In genomic region chrX:135958589-135959225, GRCm38 (mm10) we compare ENCODE assay signal across 11 mouse cellular contexts. TPM values are rescaled to one million over a fixed set of nuclear protein-coding genes. Genes with fewer than 3 reads are reported as not detected.
DNase-seq lines count a peak whose midpoint lies in the region; ATAC-seq and TF ChIP-seq lines count a peak whose summit lies in the region.
"Had no signal": no experiment of that assay in that cellular context is flagged by ENCODE, and none has a peak within 500 bp of the region (broad histone marks: within the 10 kb centered on the region; RNA-seq: fewer than 3 reads in every experiment).

No protein-coding gene starts in this region.

- WGBS in heart, adult 2 months = 58% methylated on average over 7 of the region's 7 CpGs
- WGBS in midbrain, embryonic 13.5 days = 87% methylated on average over 7 of the region's 7 CpGs
- 89% methylated on average over 7 of the region's 7 CpGs for WGBS in midbrain, embryonic 11.5 days
- 36% methylated on average over 7 of the region's 7 CpGs for WGBS in heart, embryonic 16.5 days

- H3K4me2 ChIP-seq in midbrain, embryonic 13.5 days (replicated peaks) = no peak overlapping the region
- no peak overlapping the region for H3K4me2 ChIP-seq in midbrain, embryonic 11.5 days
- no peak overlapping the region for H3K4me2 ChIP-seq in heart, embryonic 16.5 days (ENCODE audit: low read depth, low read length)
- H3K4me2 ChIP-seq in myocyte (ENCODE audit: low read depth) = peak overlapping the region; percentile 32
- H3K4me2 ChIP-seq: limb, embryonic 12.5 days had no signal

- no peaks in the 10 kb centered on the region; the same call in 1 of the 2 replicates for H3K4me1 ChIP-seq in heart, adult 2 months (ENCODE audit: control insufficient read depth, insufficient read depth, low read length)
- peaks cover 15% of the 10 kb centered on the region for H3K4me1 ChIP-seq in midbrain, embryonic 13.5 days (replicated peaks)
- 0 out of 2 replicates have a peak, but pooled peaks cover 4% of the 10 kb centered on the region for H3K4me1 ChIP-seq in midbrain, embryonic 11.5 days (ENCODE audit: control insufficient read depth, insufficient read depth, low read length)
- H3K4me1 ChIP-seq in heart, embryonic 16.5 days (ENCODE audit: control insufficient read depth, insufficient read depth, low read length) = no peaks in the 10 kb centered on the region
- H3K4me1 ChIP-seq: limb, embryonic 12.5 days had no signal

- no peak overlapping the region for H3K4me3 ChIP-seq in heart, adult 2 months
- no peak overlapping the region for H3K4me3 ChIP-seq in midbrain, embryonic 13.5 days (replicated peaks)
- H3K4me3 ChIP-seq in midbrain, embryonic 11.5 days (ENCODE audit: low read depth, low read length) = no peak overlapping the region
- H3K4me3 ChIP-seq in heart, embryonic 16.5 days (ENCODE audit: low read length) = no peak overlapping the region
- no peak overlapping the region for H3K4me3 ChIP-seq in myocyte
- H3K4me3 ChIP-seq: limb, embryonic 12.5 days had no signal

- H3K36me3 ChIP-seq in heart, adult 2 months (ENCODE audit: control insufficient read depth, insufficient read depth, low read length) = no peaks in the 10 kb centered on the region
- no peaks in the 10 kb centered on the region for H3K36me3 ChIP-seq in midbrain, embryonic 13.5 days
- H3K36me3 ChIP-seq in midbrain, embryonic 11.5 days (ENCODE audit: control insufficient read depth, insufficient read depth, low read length) = no peaks in the 10 kb centered on the region
- H3K36me3 ChIP-seq in heart, embryonic 16.5 days (ENCODE audit: control insufficient read depth, insufficient read depth) = no peaks in the 10 kb centered on the region
- H3K36me3 ChIP-seq in myocyte (ENCODE audit: control insufficient read depth, insufficient read depth) = no peaks in the 10 kb centered on the region
- H3K36me3 ChIP-seq: limb, embryonic 12.5 days had no signal

- intact Hi-C loops in heart, adult 2 months (cut with DNase I) = no loop called here

- H3K27me3 ChIP-seq in heart, adult 2 months (ENCODE audit: control insufficient read depth, insufficient read depth, low read length) = no peaks in the 10 kb centered on the region
- H3K27me3 ChIP-seq in midbrain, embryonic 13.5 days = no peaks in the 10 kb centered on the region
- no peaks in the 10 kb centered on the region; the same call in 1 of the 2 replicates for H3K27me3 ChIP-seq in midbrain, embryonic 11.5 days (ENCODE audit: control insufficient read depth, insufficient read depth, low read length)
- H3K27me3 ChIP-seq in heart, embryonic 16.5 days (ENCODE audit: control insufficient read depth, insufficient read depth, low read length) = no peaks in the 10 kb centered on the region
- no peaks in the 10 kb centered on the region for H3K27me3 ChIP-seq in myocyte (ENCODE audit: control insufficient read depth, insufficient read depth, insufficient read length)
- H3K27me3 ChIP-seq: limb, embryonic 12.5 days had no signal

- TF ChIP-seq POLR2A in heart, adult 2 months (IDR thresholded peaks at IDR 0.05; ENCODE audit: insufficient read depth, low read depth, low read length) = no peak
- no peak for TF ChIP-seq POLR2A in myocyte (IDR thresholded peaks at IDR 0.05; ENCODE audit: insufficient read length, low read depth)

- ATAC-seq in midbrain, embryonic 13.5 days = no peak
- no peak for ATAC-seq in midbrain, embryonic 11.5 days (ENCODE audit: low FRiP score)
- peak; percentile 84 for ATAC-seq in heart, embryonic 16.5 days (replicated peaks; ENCODE audit: extremely low read depth, insufficient read depth, low FRiP score)
- ATAC-seq in granulocyte monocyte progenitor cell, adult 5-6 weeks (replicated peaks; ENCODE audit: poor library complexity, severe bottlenecking) = no peak

- no peak for TF ChIP-seq CTCF in heart, adult 2 months (IDR thresholded peaks at IDR 0.05)

- H3K27ac ChIP-seq in heart, adult 2 months = no peak overlapping the region
- H3K27ac ChIP-seq in midbrain, embryonic 13.5 days = peak overlapping the region; percentile 90
- H3K27ac ChIP-seq in midbrain, embryonic 11.5 days (ENCODE audit: low read depth, low read length) = no peak overlapping the region
- H3K27ac ChIP-seq in heart, embryonic 16.5 days (ENCODE audit: low read length) = peak overlapping the region; percentile 79
- H3K27ac ChIP-seq: limb, embryonic 12.5 days; macrophage had no signal

- no peaks in the 10 kb centered on the region for H3K9me3 ChIP-seq in midbrain, embryonic 13.5 days
- H3K9me3 ChIP-seq in midbrain, embryonic 11.5 days (ENCODE audit: control insufficient read depth, low read length) = no peaks in the 10 kb centered on the region
- no peaks in the 10 kb centered on the region for H3K9me3 ChIP-seq in heart, embryonic 16.5 days (replicated peaks; ENCODE audit: control insufficient read depth, low read length)
- H3K9me3 ChIP-seq: limb, embryonic 12.5 days had no signal

- TF ChIP-seq EP300 in heart, adult 2 months (IDR thresholded peaks at IDR 0.05; ENCODE audit: insufficient read depth, low read depth, low read length) = no peak

- DNase-seq in heart, adult 18-20 months = peak; percentile 9 to 37
- DNase-seq in heart, adult 2 months = no peak
- DNase-seq in midbrain, embryonic 11.5 days (ENCODE audit: low spot score, missing footprints) = no peak
- DNase-seq: adrenal gland, postnatal 14 days; layer of hippocampus, postnatal 36 days had no signal

- H3K9ac ChIP-seq in heart, adult 2 months (ENCODE audit: low read depth, low read length) = no peak overlapping the region
- H3K9ac ChIP-seq in midbrain, embryonic 13.5 days (replicated peaks) = no peak overlapping the region
- no peak overlapping the region for H3K9ac ChIP-seq in midbrain, embryonic 11.5 days (ENCODE audit: low read length)
- no peak overlapping the region for H3K9ac ChIP-seq in heart, embryonic 16.5 days (ENCODE audit: low read length)
- H3K9ac ChIP-seq: limb, embryonic 12.5 days had no signal

- no peak overlapping the region for H3ac ChIP-seq in myocyte (ENCODE audit: control insufficient read depth, insufficient read length)

- H3K79me2 ChIP-seq in heart, adult 2 months (replicated peaks; ENCODE audit: control insufficient read depth, insufficient read depth, low read length) = no peaks in the 10 kb centered on the region
- H3K79me2 ChIP-seq in myocyte (ENCODE audit: control insufficient read depth, insufficient read depth) = no peaks in the 10 kb centered on the region

TF ChIP-seq in myocyte, 11 proteins besides CTCF, POLR2A, EP300 and RAD21:
- TF ChIP-seq MYOD1 (IDR thresholded peaks at IDR 0.05; ENCODE audit: control insufficient read depth in 1 of 3, insufficient read length in 2 of 3, low read depth in 2 of 3) (peak; percentile 85 to 93 (median 93)), CEBPB (IDR thresholded peaks at IDR 0.05; ENCODE audit: insufficient read depth, poor library complexity, severe bottlenecking) (no peak), TCF3 (IDR thresholded peaks at IDR 0.05; ENCODE audit: insufficient read length, low read depth) (peak; percentile 61), POLR2AphosphoS2 (IDR thresholded peaks at IDR 0.05; ENCODE audit: insufficient read length, low read depth) (no peak), MAX (IDR thresholded peaks at IDR 0.05; ENCODE audit: low read depth) (no peak), E2F4 (IDR thresholded peaks at IDR 0.05; ENCODE audit: insufficient read depth) (no peak), REST (IDR thresholded peaks at IDR 0.05; ENCODE audit: insufficient read depth, insufficient read length) (no peak), MYOG (IDR thresholded peaks at IDR 0.05; ENCODE audit: control insufficient read depth in 1 of 3, insufficient read depth in 1 of 3, insufficient read length in 2 of 3, low read depth in 2 of 3) (peak in 2 of 3 experiments; percentile 50 to 71), SRF (IDR thresholded peaks at IDR 0.05; ENCODE audit: control insufficient read depth, insufficient read length, low read depth) (no peak), TCF12 (IDR thresholded peaks at IDR 0.05; ENCODE audit: insufficient read depth, poor library complexity, severe bottlenecking) (peak; percentile 78), USF1 (IDR thresholded peaks at IDR 0.05; ENCODE audit: low read depth) (no peak)

RNA-seq across cellular contexts. Expression of gene Arxes2, which starts 34.9 kb away (rescaled TPM):
- 1 to 10 TPM in 1 of 2 experiments, under 1 TPM in 1; 0.79 to 4.3 TPM for total RNA-seq in heart, adult 18-20 months (2021)
- 1 to 10 TPM; 1.4 to 1.6 TPM for total RNA-seq in heart, adult 2 months (2021)
- 3.1 and 3.2 TPM in 2 replicates for polyA plus RNA-seq in heart, adult 2 months (2012; rRNA removed)
- polyA plus RNA-seq in midbrain, embryonic 13.5 days (2015; fragmentation: Nextera tagmentation; extraction: Ambion mirVana) = 243 and 276 TPM in 2 replicates
- 152 and 164 TPM in 2 replicates for polyA plus RNA-seq in midbrain, embryonic 11.5 days (2014; fragmentation: Nextera tagmentation; extraction: Ambion mirVana)
- polyA plus RNA-seq in heart, embryonic 16.5 days (2015; fragmentation: Nextera tagmentation; extraction: Ambion mirVana) = 51.8 and 62.1 TPM in 2 replicates
- 0.29 TPM for polyA plus RNA-seq in myocyte (2012; fragmentation: generic; extraction: Trizol)
- 3.1 and 4.7 TPM in 2 replicates for total RNA-seq in granulocyte monocyte progenitor cell, adult 5-6 weeks (2014; fragmentation: Nextera tagmentation)
- total RNA-seq in granulocyte monocyte progenitor cell, adult 5-6 weeks (2017) = 0.41 TPM in 1 of 2 replicates, not detected in the other
- polyA plus RNA-seq: macrophage had no signal

Comparison
In these comparisons a context has a peak if more than half of its experiments do, and no peak if none do; other contexts are left out.
1. DNase-seq: peak in heart, adult 18-20 months (2 of 2); none in heart, adult 2 months (0 of 2) and midbrain, embryonic 11.5 days (single experiment).
2. H3K27ac ChIP-seq: peak in midbrain, embryonic 13.5 days (single experiment) and heart, embryonic 16.5 days (single experiment); none in heart, adult 2 months (single experiment) and midbrain, embryonic 11.5 days (single experiment).
3. RNA of gene Arxes2, which starts 34.9 kb away (polyA plus RNA-seq): 243 to 276 TPM in midbrain, embryonic 13.5 days, 152 to 164 TPM in midbrain, embryonic 11.5 days and 51.8 to 62.1 TPM in heart, embryonic 16.5 days; 3.1 to 3.2 TPM in heart, adult 2 months and 0.29 TPM in myocyte (single experiment); every median in the first group is over 10 times any median in the second.